In the genomic region with DNA sequence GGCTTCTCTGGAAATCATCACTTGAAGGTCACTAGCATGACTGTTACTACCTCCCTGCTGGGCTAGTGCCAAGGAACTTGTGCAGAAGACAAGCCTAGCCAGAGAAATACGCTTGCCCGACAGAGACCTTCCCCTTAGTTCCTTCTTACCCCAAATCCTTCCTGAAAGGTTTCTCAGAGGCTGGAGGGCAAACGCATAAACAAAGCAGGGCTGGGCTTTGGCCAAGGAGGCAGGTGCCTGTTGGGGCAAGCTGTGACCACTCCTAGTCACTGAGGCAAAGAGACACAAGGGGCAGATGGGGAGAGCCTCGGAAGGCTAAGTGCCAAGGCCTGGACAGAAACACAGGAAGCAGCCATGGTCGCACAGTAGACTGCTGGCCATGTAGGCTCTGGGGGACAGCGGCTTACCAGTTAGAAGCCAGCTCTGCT, we compare ENCODE assay signal across 9 mouse cellular contexts. TPM values are rescaled to one million over a fixed set of nuclear protein-coding genes. Genes with fewer than 3 reads are reported as not detected.
DNase-seq lines count a peak whose midpoint lies in the region; ATAC-seq lines count a peak whose summit lies in the region.
"Had no signal": no experiment of that assay in that cellular context is flagged by ENCODE, and none has a peak within 500 bp of the region (broad histone marks: within the 10 kb centered on the region; RNA-seq: fewer than 3 reads in every experiment).

No protein-coding gene starts in this region.

- H3K4me2 ChIP-seq in stomach, embryonic 16.5 days (ENCODE audit: low read depth, low read length): no peak overlapping the region; the same call in 1 of the 2 replicates

- H3K4me1 ChIP-seq in stomach, embryonic 16.5 days (ENCODE audit: control insufficient read depth, insufficient read depth, low read length): peaks cover 7% of the 10 kb centered on the region; the same call in 1 of the 2 replicates

- peak; percentile 20 for DNase-seq in gastrocnemius, postnatal 10 days
- DNase-seq in gastrocnemius, adult 8-10 months (ENCODE audit: low spot score in 2 of 2): no peak
- DNase-seq in adipocyte (ENCODE audit: low spot score): peak; percentile 77
- DNase-seq in cerebellum, postnatal 36 days: peak; percentile 80 to 84
- peak; percentile 21 for DNase-seq in kidney, adult 9 months
- no peak for DNase-seq in frontal cortex, postnatal 25 days (ENCODE audit: low spot score in 2 of 2)
- no peak for DNase-seq in thymus, postnatal 4 days

- no peaks in the 10 kb centered on the region for H3K9me3 ChIP-seq in stomach, embryonic 16.5 days (replicated peaks; ENCODE audit: control insufficient read depth, low read length)

- 0 out of 2 replicates have a peak overlapping the region, but pooled peaks have one; percentile 3 for H3K9ac ChIP-seq in stomach, embryonic 16.5 days (ENCODE audit: low read length)

- H3K27ac ChIP-seq in stomach, embryonic 16.5 days (ENCODE audit: low read length): peak overlapping the region; percentile 25; the same call in 1 of the 2 replicates

- H3K36me3 ChIP-seq in stomach, embryonic 16.5 days (ENCODE audit: control insufficient read depth, insufficient read depth, low read length): no peaks in the 10 kb centered on the region

- no peaks in the 10 kb centered on the region for H3K27me3 ChIP-seq in stomach, embryonic 16.5 days (ENCODE audit: control insufficient read depth, insufficient read depth, low read length)
- H3K27me3 ChIP-seq: CH12.LX had no signal

- H3K4me3 ChIP-seq in stomach, embryonic 16.5 days (replicated peaks; ENCODE audit: low read length): no peak overlapping the region

- 46% methylated on average over 6 of the region's 6 CpGs for WGBS in stomach, embryonic 16.5 days

- ATAC-seq in stomach, embryonic 16.5 days (ENCODE audit: insufficient read depth, low FRiP score): no peak

RNA-seq across cellular contexts. Expression of a gene that starts 37.7 kb away (rescaled TPM):
- total RNA-seq in gastrocnemius, postnatal 10 days (2021): 10 to 100 TPM; 61.5 to 66.8 TPM
- 10 to 100 TPM; 20.9 to 28.8 (median 27.0) TPM for total RNA-seq in gastrocnemius, adult 8-10 months (2022)
- polyA plus RNA-seq in stomach, embryonic 16.5 days (2015; fragmentation: Nextera tagmentation; extraction: Ambion mirVana): 165 and 167 TPM in 2 replicates

Comparison
In these comparisons a context has a peak if more than half of its experiments do, and no peak if none do; other contexts are left out.
1. DNase-seq: peak in gastrocnemius, postnatal 10 days (single experiment), adipocyte (single experiment), cerebellum, postnatal 36 days (2 of 2) and kidney, adult 9 months (single experiment); none in gastrocnemius, adult 8-10 months (0 of 2), frontal cortex, postnatal 25 days (0 of 2) and thymus, postnatal 4 days (single experiment).